8 mouse cellular contexts compared by ENCODE assay signal in genomic region chr6:145867111-145867510, GRCm38 (mm10). TPM values are rescaled to one million over a fixed set of nuclear protein-coding genes. Genes with fewer than 3 reads are reported as not detected.
DNase-seq lines count a peak whose midpoint lies in the region; ATAC-seq and TF ChIP-seq lines count a peak whose summit lies in the region.

No protein-coding gene starts in this region.

- H3K27me3 ChIP-seq in heart, adult 2 months (ENCODE audit: control insufficient read depth, insufficient read depth, low read length), result no peaks in the 10 kb centered on the region
- H3K27me3 ChIP-seq in midbrain, embryonic 13.5 days, result peaks cover 56% of the 10 kb centered on the region
- peaks cover 77% of the 10 kb centered on the region for H3K27me3 ChIP-seq in midbrain, embryonic 10.5 days (ENCODE audit: low read depth, poor library complexity, severe bottlenecking)
- H3K27me3 ChIP-seq in limb, embryonic 10.5 days (ENCODE audit: low read depth, poor library complexity, severe bottlenecking), result peaks cover 75% of the 10 kb centered on the region

- TF ChIP-seq POLR2A in heart, adult 2 months (IDR thresholded peaks at IDR 0.05; ENCODE audit: insufficient read depth, low read depth, low read length), result no peak

- H3K36me3 ChIP-seq in heart, adult 2 months (ENCODE audit: control insufficient read depth, insufficient read depth, low read length), result peaks cover 2% of the 10 kb centered on the region
- H3K36me3 ChIP-seq in midbrain, embryonic 13.5 days, result no peaks in the 10 kb centered on the region
- no peaks in the 10 kb centered on the region for H3K36me3 ChIP-seq in midbrain, embryonic 10.5 days
- no peaks in the 10 kb centered on the region for H3K36me3 ChIP-seq in limb, embryonic 10.5 days

- no peak for ATAC-seq in midbrain, embryonic 13.5 days

- H3K4me2 ChIP-seq in midbrain, embryonic 13.5 days (replicated peaks), result peak overlapping the region; percentile 99

- peak overlapping the region; percentile 97 for H3K27ac ChIP-seq in heart, adult 2 months
- no peak overlapping the region for H3K27ac ChIP-seq in midbrain, embryonic 13.5 days
- no peak overlapping the region for H3K27ac ChIP-seq in midbrain, embryonic 10.5 days (replicated peaks)
- no peak overlapping the region for H3K27ac ChIP-seq in limb, embryonic 10.5 days

- 63% methylated on average over 3 of the region's 3 CpGs for WGBS in heart, adult 2 months
- WGBS in midbrain, embryonic 13.5 days, result 70% methylated on average over 3 of the region's 3 CpGs
- 75% methylated on average over 3 of the region's 3 CpGs for WGBS in midbrain, embryonic 10.5 days
- 51% methylated on average over 3 of the region's 3 CpGs for WGBS in limb, embryonic 10.5 days

- intact Hi-C loops in heart, adult 2 months (cut with DNase I), result loop anchor here (2.0 to 5.0 kb wide), 2 partner anchors 14 to 120 kb away; partner anchors contain the start of gene Rassf8
- intact Hi-C loops in heart, postnatal 10 days (cut with DNase I), result loop anchor here (10.0 kb wide), 1 partner anchor 98 kb away; no protein-coding TSS in a partner anchor

- no peak overlapping the region for H3K4me3 ChIP-seq in heart, adult 2 months
- H3K4me3 ChIP-seq in midbrain, embryonic 13.5 days (replicated peaks), result peak overlapping the region; percentile 64
- no peak overlapping the region for H3K4me3 ChIP-seq in midbrain, embryonic 10.5 days
- peak overlapping the region; percentile 61; the same call in 1 of the 2 replicates for H3K4me3 ChIP-seq in limb, embryonic 10.5 days

- 0 out of 2 replicates have a peak, but pooled peaks cover 2% of the 10 kb centered on the region for H3K79me2 ChIP-seq in heart, adult 2 months (replicated peaks; ENCODE audit: control insufficient read depth, insufficient read depth, low read length)

- no peak for DNase-seq in heart, adult 2 months
- no peak for DNase-seq in heart, postnatal 10 days
- DNase-seq in midbrain, embryonic 10.5 days (ENCODE audit: low spot score), result no peak
- no peak for DNase-seq in limb, embryonic 10.5 days (ENCODE audit: low spot score)
- DNase-seq in cerebellum, postnatal 25 days, result no peak
- DNase-seq in urinary bladder, adult 18-20 months (ENCODE audit: low spot score in 2 of 2), result no peak
- DNase-seq in embryo, embryonic 9.5 days (ENCODE audit: extremely low spot score), result no peak

- no peaks in the 10 kb centered on the region for H3K9me3 ChIP-seq in midbrain, embryonic 13.5 days
- H3K9me3 ChIP-seq in midbrain, embryonic 10.5 days (replicated peaks), result no peaks in the 10 kb centered on the region
- no peaks in the 10 kb centered on the region for H3K9me3 ChIP-seq in limb, embryonic 10.5 days (replicated peaks)

- TF ChIP-seq CTCF in heart, adult 2 months (IDR thresholded peaks at IDR 0.05), result no peak

- H3K9ac ChIP-seq in heart, adult 2 months (ENCODE audit: low read depth, low read length), result no peak overlapping the region
- no peak overlapping the region for H3K9ac ChIP-seq in midbrain, embryonic 13.5 days (replicated peaks)

- H3K4me1 ChIP-seq in heart, adult 2 months (ENCODE audit: control insufficient read depth, insufficient read depth, low read length), result peaks cover 6% of the 10 kb centered on the region
- peaks cover 46% of the 10 kb centered on the region for H3K4me1 ChIP-seq in midbrain, embryonic 13.5 days (replicated peaks)
- peaks cover 47% of the 10 kb centered on the region for H3K4me1 ChIP-seq in midbrain, embryonic 10.5 days
- peaks cover 51% of the 10 kb centered on the region for H3K4me1 ChIP-seq in limb, embryonic 10.5 days

- TF ChIP-seq EP300 in heart, adult 2 months (IDR thresholded peaks at IDR 0.05; ENCODE audit: insufficient read depth, low read depth, low read length), result no peak

RNA-seq across cellular contexts. Expression of gene Bhlhe41, which starts 1.8 kb away (rescaled TPM):
- total RNA-seq in heart, adult 2 months (2021), result 10 to 100 TPM; 10.4 to 32.3 TPM
- polyA plus RNA-seq in heart, adult 2 months (2012; rRNA removed), result 4.7 and 4.9 TPM in 2 replicates
- total RNA-seq in heart, postnatal 10 days (2021), result 10 to 100 TPM; 15.9 to 17.4 TPM
- polyA plus RNA-seq in midbrain, embryonic 13.5 days (2015; fragmentation: Nextera tagmentation; extraction: Ambion mirVana), result 3.9 TPM in 2 replicates
- polyA plus RNA-seq in midbrain, embryonic 10.5 days (2016; fragmentation: Nextera tagmentation; extraction: Ambion mirVana), result 1.7 and 2.3 TPM in 2 replicates
- polyA plus RNA-seq in limb, embryonic 10.5 days (2016; fragmentation: Nextera tagmentation; extraction: Ambion mirVana), result 0.23 and 0.26 TPM in 2 replicates

Comparison
In these comparisons a context has a peak if more than half of its experiments do, and no peak if none do; other contexts are left out.
1. H3K4me3 ChIP-seq: peak in midbrain, embryonic 13.5 days (single experiment) and limb, embryonic 10.5 days (single experiment); none in heart, adult 2 months (single experiment) and midbrain, embryonic 10.5 days (single experiment).